11 mouse cellular contexts compared by ENCODE assay signal in genomic region chr17:31067051-31067450, GRCm38 (mm10). TPM values are rescaled to one million over a fixed set of nuclear protein-coding genes. Genes with fewer than 3 reads are reported as not detected.
DNase-seq lines count a peak whose midpoint lies in the region; ATAC-seq lines count a peak whose summit lies in the region.
"Had no signal": no experiment of that assay in that cellular context is flagged by ENCODE, and none has a peak within 500 bp of the region (broad histone marks: within the 10 kb centered on the region; RNA-seq: fewer than 3 reads in every experiment).

No protein-coding gene starts in this region.

- peak; percentile 37; the same call in 1 of the 2 replicates for ATAC-seq in kidney, embryonic 15.5 days (replicated peaks; ENCODE audit: low FRiP score)
- peak; percentile 99 for ATAC-seq in activated CD4-positive, CD25-positive, alpha-beta regulatory T cell, adult 4 months
- no peak for ATAC-seq in neural tube, embryonic 15.5 days (ENCODE audit: low FRiP score)
- ATAC-seq in forebrain, embryonic 13.5 days: no peak
- ATAC-seq: forebrain, embryonic 14.5 days had no signal

- no peak overlapping the region for H3K4me3 ChIP-seq in kidney, embryonic 15.5 days (replicated peaks)
- no peak overlapping the region for H3K4me3 ChIP-seq in neural tube, embryonic 15.5 days (replicated peaks)
- no peak overlapping the region for H3K4me3 ChIP-seq in forebrain, embryonic 13.5 days

- peaks cover 36% of the 10 kb centered on the region for H3K4me1 ChIP-seq in kidney, embryonic 15.5 days
- peaks cover 24% of the 10 kb centered on the region for H3K4me1 ChIP-seq in neural tube, embryonic 15.5 days
- peaks cover 31% of the 10 kb centered on the region for H3K4me1 ChIP-seq in forebrain, embryonic 13.5 days

- H3K36me3 ChIP-seq in kidney, embryonic 15.5 days: no peaks in the 10 kb centered on the region
- peaks cover 14% of the 10 kb centered on the region for H3K36me3 ChIP-seq in neural tube, embryonic 15.5 days
- peaks cover 23% of the 10 kb centered on the region; the same call in 1 of the 2 replicates for H3K36me3 ChIP-seq in forebrain, embryonic 13.5 days (ENCODE audit: poor library complexity, severe bottlenecking)

- no peak overlapping the region for H3K9ac ChIP-seq in kidney, embryonic 15.5 days
- H3K9ac ChIP-seq in neural tube, embryonic 15.5 days (replicated peaks): no peak overlapping the region
- H3K9ac ChIP-seq in forebrain, embryonic 13.5 days: no peak overlapping the region
- H3K9ac ChIP-seq: lung, embryonic 14.5 days had no signal

- no peak for DNase-seq in kidney, adult 18-20 months
- peak; percentile 94 to 97 for DNase-seq in B cell, adult 2 months
- DNase-seq in spleen, adult 12 weeks (ENCODE audit: low spot score): peak; percentile 60
- DNase-seq in ovary, postnatal 10 days (ENCODE audit: low spot score): no peak
- DNase-seq: kidney, postnatal 14 days; lung, embryonic 14.5 days had no signal

- H3K27me3 ChIP-seq in kidney, embryonic 15.5 days: no peaks in the 10 kb centered on the region
- H3K27me3 ChIP-seq in neural tube, embryonic 15.5 days (replicated peaks): no peaks in the 10 kb centered on the region
- H3K27me3 ChIP-seq in forebrain, embryonic 13.5 days: no peaks in the 10 kb centered on the region

- no peaks in the 10 kb centered on the region for H3K9me3 ChIP-seq in kidney, embryonic 15.5 days (replicated peaks)
- H3K9me3 ChIP-seq in neural tube, embryonic 15.5 days (replicated peaks): no peaks in the 10 kb centered on the region
- no peaks in the 10 kb centered on the region for H3K9me3 ChIP-seq in forebrain, embryonic 13.5 days (replicated peaks)

- H3K4me2 ChIP-seq in kidney, embryonic 15.5 days: no peak overlapping the region
- H3K4me2 ChIP-seq in neural tube, embryonic 15.5 days: no peak overlapping the region
- H3K4me2 ChIP-seq in forebrain, embryonic 13.5 days: no peak overlapping the region
- H3K4me2 ChIP-seq: lung, embryonic 14.5 days had no signal

- 38% methylated on average over 11 of the region's 11 CpGs for WGBS in kidney, embryonic 15.5 days
- 66% methylated on average over 11 of the region's 11 CpGs for WGBS in neural tube, embryonic 15.5 days
- WGBS in forebrain, embryonic 13.5 days: 91% methylated on average over 11 of the region's 11 CpGs

- H3K27ac ChIP-seq in kidney, embryonic 15.5 days: no peak overlapping the region
- H3K27ac ChIP-seq in neural tube, embryonic 15.5 days (replicated peaks): no peak overlapping the region
- no peak overlapping the region for H3K27ac ChIP-seq in forebrain, embryonic 13.5 days

RNA-seq across cellular contexts. Expression of gene Abcg1, which starts 9.6 kb away (rescaled TPM):
- polyA plus RNA-seq in kidney, embryonic 15.5 days (2015; fragmentation: Nextera tagmentation; extraction: Ambion mirVana): 7.1 and 7.5 TPM in 2 replicates
- polyA plus RNA-seq in activated CD4-positive, CD25-positive, alpha-beta regulatory T cell, adult 4 months (2017; shearing (Covaris generic)): 100 to 1,000 TPM; 104 to 116 TPM
- polyA plus RNA-seq in neural tube, embryonic 15.5 days (2015; fragmentation: Nextera tagmentation; extraction: Ambion mirVana): 18.5 and 19.9 TPM in 2 replicates
- polyA plus RNA-seq in forebrain, embryonic 13.5 days (2015; fragmentation: Nextera tagmentation; extraction: Ambion mirVana): 18.2 and 18.7 TPM in 2 replicates

Comparison
In these comparisons a context has a peak if more than half of its experiments do, and no peak if none do; other contexts are left out.
1. ATAC-seq: peak in kidney, embryonic 15.5 days (single experiment) and activated CD4-positive, CD25-positive, alpha-beta regulatory T cell, adult 4 months (single experiment); none in neural tube, embryonic 15.5 days (single experiment) and forebrain, embryonic 13.5 days (single experiment).
2. DNase-seq: peak in B cell, adult 2 months (2 of 2) and spleen, adult 12 weeks (single experiment); none in kidney, adult 18-20 months (single experiment) and ovary, postnatal 10 days (single experiment).